Mouse (Mus musculus): ENCODE measurements at regions not wholly inside any gene's neighbourhood (a gene's known extent, or its start where the extent isn't known, plus 50 kb on each side); places are given as distances from the start of the nearest gene placed in this dataset.

DNA sequence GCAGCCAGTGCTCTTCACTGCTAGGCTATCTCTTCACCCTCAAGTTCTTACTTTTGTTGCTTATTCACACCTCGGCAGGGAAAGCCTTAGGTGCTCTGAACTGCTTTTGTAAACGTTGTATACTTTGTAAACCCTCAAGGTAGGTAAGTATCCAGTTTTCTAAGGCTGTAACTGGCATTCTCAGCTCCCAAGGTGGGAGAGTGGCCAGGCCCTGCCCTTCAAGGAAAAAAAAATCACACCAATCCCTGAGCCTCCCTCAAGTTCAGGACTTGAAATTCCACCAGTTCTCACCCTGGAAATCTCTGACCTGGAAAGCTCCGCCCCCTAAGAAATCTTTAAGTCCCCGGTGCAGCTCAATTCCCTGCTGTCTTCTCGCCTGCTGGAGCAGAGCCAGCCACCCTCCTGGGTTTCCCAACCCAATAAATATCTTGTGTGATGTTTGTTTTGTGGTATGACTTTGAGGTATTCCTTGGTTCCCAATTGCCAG lies 188.9 kb downstream of the Unc5cl start:
- TF ChIP-seq CTCF (IDR thresholded peaks at IDR 0.05 in 2 of 3, conservative IDR thresholded peaks at IDR 0.05 in 1 of 3; ENCODE audit: control insufficient read depth in 1 of 3, insufficient read depth in 1 of 3, low read depth in 2 of 3, low read length in 3 of 3, poor library complexity in 1 of 3, severe bottlenecking in 1 of 3): no peak
- no peak for TF ChIP-seq EP300 (IDR thresholded peaks at IDR 0.05; ENCODE audit: low read depth in 1 of 2, low read length in 2 of 2)
- TF ChIP-seq MAFK (IDR thresholded peaks at IDR 0.05; ENCODE audit: borderline replicate concordance, low read depth, low read length): no peak
- TF ChIP-seq POLR2AphosphoS2 (IDR thresholded peaks at IDR 0.05; ENCODE audit: low read length): no peak

All from MEL (cell line).